Mouse (Mus musculus): ENCODE results near the gene Otoa. TPM values are rescaled to one million over a fixed set of nuclear protein-coding genes. Genes with fewer than 3 reads are reported as not detected.

The Otoa gene
- polyA plus RNA-seq, 1 experiment from 2014 or later = 0.13 TPM

GRCm38 (mm10) chr7:121150662-121151061, 69.2 kb downstream of the Otoa start:
- Histone ChIP-seq H3K27ac (no peak overlapping the region), H3K9ac (replicated peaks) (no peak overlapping the region), H3K9me3 (no peaks in the 10 kb centered on the region), H3K27me3 (no peaks in the 10 kb centered on the region), H3K4me1 (replicated peaks) (no peaks in the 10 kb centered on the region), H3K4me2 (replicated peaks) (no peak overlapping the region), H3K4me3 (replicated peaks) (no peak overlapping the region), H3K36me3 (no peaks in the 10 kb centered on the region)
- no peak for ATAC-seq
- 90% methylated on average over 5 of the region's 5 CpGs for WGBS

- no peaks in the 10 kb centered on the region for H3K4me1 ChIP-seq (replicated peaks)
- H3K9me3 ChIP-seq = no peaks in the 10 kb centered on the region
- 95% methylated on average over 2 of the region's 2 CpGs for WGBS
- no peak overlapping the region for H3K27ac ChIP-seq
- H3K4me2 ChIP-seq (replicated peaks) = no peak overlapping the region
- no peak for ATAC-seq
- H3K9ac ChIP-seq (replicated peaks) = no peak overlapping the region
- H3K27me3 ChIP-seq = no peaks in the 10 kb centered on the region
- H3K4me3 ChIP-seq (replicated peaks) = no peak overlapping the region
- no peaks in the 10 kb centered on the region for H3K36me3 ChIP-seq
Observed at GRCm38 (mm10) chr7:121152186-121152585, 70.7 kb downstream of the Otoa start.

DNA sequence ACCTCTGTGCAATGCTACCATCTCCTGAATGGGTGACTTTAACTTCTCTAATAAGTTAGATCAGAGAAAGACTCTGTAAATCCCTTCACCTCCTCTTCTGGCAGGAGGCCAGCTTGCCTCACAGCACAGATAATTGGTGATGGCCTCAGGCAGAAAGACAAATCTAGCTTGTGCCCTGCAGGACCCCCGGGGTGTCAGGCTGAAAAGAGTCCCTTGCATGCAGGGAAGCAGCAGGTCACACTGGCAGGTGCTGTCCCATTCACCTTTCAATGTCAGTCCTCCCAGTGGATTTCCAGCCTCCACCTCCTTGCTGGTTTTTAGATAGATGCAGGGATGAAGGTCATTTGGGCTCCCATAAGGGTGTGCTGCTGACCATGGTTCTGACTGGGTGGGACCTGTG, 84.2 kb downstream of the Otoa start:
- no peaks in the 10 kb centered on the region for H3K27me3 ChIP-seq

GRCm38 (mm10) chr7:121171888-121172287, 90.4 kb downstream of the Otoa start:
- Histone ChIP-seq H3K9ac (replicated peaks) (no peak overlapping the region), H3K9me3 (no peaks in the 10 kb centered on the region), H3K4me3 (replicated peaks) (no peak overlapping the region), H3K36me3 (no peaks in the 10 kb centered on the region), H3K4me1 (replicated peaks) (peaks cover 15% of the 10 kb centered on the region), H3K27me3 (no peaks in the 10 kb centered on the region), H3K27ac (no peak overlapping the region), H3K4me2 (replicated peaks) (no peak overlapping the region)
- 3% methylated on average over 6 of the region's 6 CpGs for WGBS
- peak; percentile 79 for ATAC-seq

More for the DNA sequence above, 84.2 kb downstream of the Otoa start:
- Histone ChIP-seq H3K9ac (replicated peaks) (no peak overlapping the region), H3K27ac (no peak overlapping the region), H3K36me3 (no peaks in the 10 kb centered on the region), H3K4me2 (replicated peaks) (no peak overlapping the region), H3K4me1 (replicated peaks) (peaks cover 9% of the 10 kb centered on the region; the same call in 1 of the 2 replicates), H3K9me3 (no peaks in the 10 kb centered on the region), H3K4me3 (replicated peaks) (no peak overlapping the region)
- peak; percentile 60 for ATAC-seq
- WGBS = 37% methylated on average over 1 of the region's 1 CpGs

- no peak overlapping the region for H3K4me2 ChIP-seq (replicated peaks)
- no peaks in the 10 kb centered on the region for H3K9me3 ChIP-seq
- 87% methylated on average over 9 of the region's 9 CpGs for WGBS
- no peaks in the 10 kb centered on the region for H3K27me3 ChIP-seq
- H3K9ac ChIP-seq (replicated peaks) = no peak overlapping the region
- no peak overlapping the region for H3K27ac ChIP-seq
- no peaks in the 10 kb centered on the region for H3K36me3 ChIP-seq
- H3K4me3 ChIP-seq (replicated peaks) = no peak overlapping the region
- no peaks in the 10 kb centered on the region for H3K4me1 ChIP-seq (replicated peaks)
- no peak for ATAC-seq
Observed at GRCm38 (mm10) chr7:121187201-121187786, 105.8 kb downstream of the Otoa start.

GRCm38 (mm10) chr7:121188976-121189375, 107.5 kb downstream of the Otoa start:
- H3K4me1 ChIP-seq (replicated peaks) = no peaks in the 10 kb centered on the region
- H3K9me3 ChIP-seq = no peaks in the 10 kb centered on the region
- no peak overlapping the region for H3K4me2 ChIP-seq (replicated peaks)
- ATAC-seq = no peak
- H3K27me3 ChIP-seq = no peaks in the 10 kb centered on the region
- H3K4me3 ChIP-seq (replicated peaks) = no peak overlapping the region
- 95% methylated on average over 7 of the region's 7 CpGs for WGBS
- H3K9ac ChIP-seq (replicated peaks) = no peak overlapping the region
- H3K27ac ChIP-seq = no peak overlapping the region
- H3K36me3 ChIP-seq = no peaks in the 10 kb centered on the region

DNA sequence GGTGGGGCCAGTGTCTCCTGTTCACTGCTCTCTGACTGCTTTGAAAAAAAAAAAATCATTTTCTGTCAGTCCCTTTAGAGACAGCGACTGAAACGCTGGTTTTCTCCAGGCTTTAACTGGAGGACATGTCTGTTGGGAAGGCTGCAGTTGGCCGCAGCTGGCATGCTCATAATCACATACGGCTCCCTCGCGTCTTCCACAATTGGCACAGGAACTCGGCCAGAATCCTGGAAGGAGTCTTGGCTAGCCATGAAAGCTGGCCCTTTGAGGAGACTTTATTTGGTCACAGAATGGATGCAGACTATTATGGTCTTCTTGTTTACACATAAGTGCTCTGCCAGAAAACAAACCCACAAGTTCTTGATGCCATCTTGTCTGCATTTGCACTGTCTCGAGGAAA, 117.5 kb downstream of the Otoa start:
- ATAC-seq = no peak
- H3K4me3 ChIP-seq (replicated peaks) = no peak overlapping the region
- no peak overlapping the region for H3K9ac ChIP-seq (replicated peaks)
- H3K27me3 ChIP-seq = no peaks in the 10 kb centered on the region
- no peaks in the 10 kb centered on the region for H3K4me1 ChIP-seq (replicated peaks)
- no peak overlapping the region for H3K4me2 ChIP-seq (replicated peaks)
- 86% methylated on average over 8 of the region's 8 CpGs for WGBS
- no peaks in the 10 kb centered on the region for H3K36me3 ChIP-seq
- no peak overlapping the region for H3K27ac ChIP-seq
- H3K9me3 ChIP-seq = no peaks in the 10 kb centered on the region

- no peak for ATAC-seq
- Histone ChIP-seq H3K9me3 (no peaks in the 10 kb centered on the region), H3K27ac (no peak overlapping the region), H3K9ac (replicated peaks) (no peak overlapping the region), H3K36me3 (no peaks in the 10 kb centered on the region), H3K4me1 (replicated peaks) (peaks cover 16% of the 10 kb centered on the region), H3K27me3 (no peaks in the 10 kb centered on the region), H3K4me2 (replicated peaks) (no peak overlapping the region), H3K4me3 (replicated peaks) (no peak overlapping the region)
- WGBS = 86% methylated on average over 4 of the region's 4 CpGs
Observed at GRCm38 (mm10) chr7:121211804-121212203, 130.4 kb downstream of the Otoa start.

Other genes starting within 250 kb of the Otoa start
- 23.9 and 26.4 TPM in 2 replicates for gene Eef2k, start 238.8 kb upstream of the Otoa start, polyA plus RNA-seq (2015; fragmentation: Nextera tagmentation; extraction: Ambion mirVana)
- gene Polr3e, start 163.9 kb upstream of the Otoa start, polyA plus RNA-seq (2015; fragmentation: Nextera tagmentation; extraction: Ambion mirVana) = 24.6 and 27.7 TPM in 2 replicates
- 14.7 and 15.6 TPM in 2 replicates for gene Cdr2, start 99.3 kb upstream of the Otoa start, polyA plus RNA-seq (2015; fragmentation: Nextera tagmentation; extraction: Ambion mirVana)
- not detected in 2 replicates for gene Mfsd13b, start 99.1 kb upstream of the Otoa start, polyA plus RNA-seq (2015; fragmentation: Nextera tagmentation; extraction: Ambion mirVana)
- 210 and 214 TPM in 2 replicates for gene Mettl9, start 47.2 kb upstream of the Otoa start, polyA plus RNA-seq (2015; fragmentation: Nextera tagmentation; extraction: Ambion mirVana)
- 0.87 and 0.92 TPM in 2 replicates for gene Igsf6, start 7.1 kb upstream of the Otoa start, polyA plus RNA-seq (2015; fragmentation: Nextera tagmentation; extraction: Ambion mirVana)

Data from midbrain, embryonic 13.5 days (tissue).